Mouse (Mus musculus): ENCODE results near the gene Umodl1. TPM values are rescaled to one million over a fixed set of nuclear protein-coding genes. Genes with fewer than 3 reads are reported as not detected.

Umodl1 gene
- polyA plus RNA-seq, 1 experiment from 2014 or later, result 0.65 TPM

GRCm38 (mm10) chr17:31007357-31007756 is 52.9 kb downstream of the Umodl1 start:
- no peaks in the 10 kb centered on the region for H3K36me3 ChIP-seq (ENCODE audit: control insufficient read depth, insufficient read depth, low read length)
- H3K27ac ChIP-seq (replicated peaks; ENCODE audit: low read depth, low read length), result no peak overlapping the region
- H3K9ac ChIP-seq (ENCODE audit: low read depth, low read length), result no peak overlapping the region
- H3K9me3 ChIP-seq (ENCODE audit: control insufficient read depth, low read length), result no peaks in the 10 kb centered on the region
- ATAC-seq (ENCODE audit: low read depth), result no peak
- no peaks in the 10 kb centered on the region for H3K4me1 ChIP-seq (ENCODE audit: control insufficient read depth, insufficient read depth, low read length)
- no peak for DNase-seq (ENCODE audit: low spot score)
- H3K4me2 ChIP-seq (ENCODE audit: low read depth, low read length), result no peak overlapping the region
- 82% methylated on average over 3 of the region's 3 CpGs for WGBS
- no peak overlapping the region for H3K4me3 ChIP-seq (ENCODE audit: low read depth, low read length)
- H3K27me3 ChIP-seq (replicated peaks; ENCODE audit: control insufficient read depth, insufficient read depth, low read length), result no peaks in the 10 kb centered on the region

DNA sequence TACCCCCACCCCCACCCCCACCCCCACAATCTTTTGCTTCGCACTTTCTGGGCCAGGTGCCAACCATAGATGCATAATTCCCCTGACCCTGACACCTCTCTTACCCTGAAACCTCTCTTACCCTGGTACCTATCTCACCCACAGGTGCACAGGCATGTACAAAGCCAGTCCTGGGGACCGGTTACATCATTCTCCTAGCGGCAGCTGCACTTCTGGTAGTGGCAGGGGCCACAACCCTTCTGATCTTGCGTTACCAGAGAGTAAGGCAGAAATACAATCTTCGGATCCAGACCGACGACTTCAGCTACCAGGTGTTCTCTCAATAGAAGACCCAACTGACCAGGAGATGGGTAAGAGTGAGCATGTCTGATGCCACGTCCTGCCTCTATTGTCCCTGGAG is 54.0 kb downstream of the Umodl1 start:
- 68% methylated on average over 8 of the region's 8 CpGs for WGBS
- DNase-seq (ENCODE audit: low spot score) (no peak), ATAC-seq (ENCODE audit: low read depth) (no peak)
- Histone ChIP-seq H3K4me2 (ENCODE audit: low read depth, low read length) (no peak overlapping the region), H3K36me3 (ENCODE audit: control insufficient read depth, insufficient read depth, low read length) (no peaks in the 10 kb centered on the region), H3K4me1 (ENCODE audit: control insufficient read depth, insufficient read depth, low read length) (no peaks in the 10 kb centered on the region), H3K27me3 (replicated peaks; ENCODE audit: control insufficient read depth, insufficient read depth, low read length) (no peaks in the 10 kb centered on the region), H3K27ac (replicated peaks; ENCODE audit: low read depth, low read length) (no peak overlapping the region), H3K4me3 (ENCODE audit: low read depth, low read length) (no peak overlapping the region), H3K9ac (ENCODE audit: low read depth, low read length) (no peak overlapping the region), H3K9me3 (ENCODE audit: control insufficient read depth, low read length) (no peaks in the 10 kb centered on the region)

DNA sequence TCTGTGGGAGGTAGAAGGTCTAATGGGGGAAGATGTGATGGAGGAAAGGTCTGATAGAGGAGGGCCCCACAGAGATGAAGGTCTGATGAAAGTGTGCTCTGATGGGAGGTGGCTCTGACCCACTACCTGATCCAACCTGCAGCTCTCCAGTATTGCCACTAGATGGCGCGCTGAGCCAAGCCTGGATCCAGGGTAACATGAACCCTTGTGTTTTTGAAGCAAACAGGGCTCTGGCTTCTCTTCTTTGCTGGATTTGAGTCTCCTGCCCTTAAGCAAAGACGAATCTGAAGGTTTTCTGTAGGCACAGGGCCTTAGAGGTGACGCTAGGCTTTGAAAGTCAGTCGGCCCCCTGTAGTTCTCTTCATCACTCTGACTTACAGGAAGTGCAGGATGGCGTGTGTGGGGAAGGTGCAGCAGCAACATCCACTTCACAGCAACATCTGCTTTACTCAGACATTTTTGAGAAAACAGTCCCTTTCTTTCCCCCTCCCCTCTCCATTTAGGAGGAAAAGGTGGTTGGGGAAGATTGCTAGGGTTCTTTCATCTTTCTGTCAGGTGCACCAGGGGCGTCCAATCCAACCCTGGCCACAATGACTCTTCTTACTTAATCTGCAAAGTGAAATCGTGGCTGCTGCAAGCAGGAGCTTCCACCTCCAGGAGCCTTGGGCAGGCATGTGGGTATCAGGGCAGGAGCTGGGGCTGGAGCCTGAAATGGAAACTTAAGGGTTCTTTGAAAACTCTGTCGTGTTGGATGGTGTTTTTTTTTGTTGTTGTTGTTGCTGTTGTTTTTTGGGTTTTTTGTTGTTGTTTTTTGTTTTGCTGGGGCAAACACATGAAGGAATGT is 57.3 kb downstream of the Umodl1 start:
- H3K36me3 ChIP-seq (ENCODE audit: control insufficient read depth, insufficient read depth, low read length), result no peaks in the 10 kb centered on the region
- 0 out of 2 replicates have a peak, but pooled peaks cover 4% of the 10 kb centered on the region for H3K9me3 ChIP-seq (ENCODE audit: control insufficient read depth, low read length)
- no peak overlapping the region for H3K4me2 ChIP-seq (ENCODE audit: low read depth, low read length)
- ATAC-seq (ENCODE audit: low read depth), result no peak
- no peak overlapping the region for H3K4me3 ChIP-seq (ENCODE audit: low read depth, low read length)
- H3K9ac ChIP-seq (ENCODE audit: low read depth, low read length), result no peak overlapping the region
- no peaks in the 10 kb centered on the region for H3K27me3 ChIP-seq (replicated peaks; ENCODE audit: control insufficient read depth, insufficient read depth, low read length)
- no peaks in the 10 kb centered on the region for H3K4me1 ChIP-seq (ENCODE audit: control insufficient read depth, insufficient read depth, low read length)
- no peak overlapping the region for H3K27ac ChIP-seq (replicated peaks; ENCODE audit: low read depth, low read length)
- DNase-seq (ENCODE audit: low spot score), result peak; percentile 61
- 24% methylated on average over 9 of the region's 9 CpGs for WGBS

GRCm38 (mm10) chr17:31018267-31018666 is 63.8 kb downstream of the Umodl1 start:
- Histone ChIP-seq H3K4me1 (ENCODE audit: control insufficient read depth, insufficient read depth, low read length) (no peaks in the 10 kb centered on the region), H3K9me3 (ENCODE audit: control insufficient read depth, low read length) (0 out of 2 replicates have a peak, but pooled peaks cover 4% of the 10 kb centered on the region), H3K27ac (replicated peaks; ENCODE audit: low read depth, low read length) (no peak overlapping the region), H3K36me3 (ENCODE audit: control insufficient read depth, insufficient read depth, low read length) (no peaks in the 10 kb centered on the region), H3K9ac (ENCODE audit: low read depth, low read length) (no peak overlapping the region), H3K27me3 (replicated peaks; ENCODE audit: control insufficient read depth, insufficient read depth, low read length) (no peaks in the 10 kb centered on the region), H3K4me3 (ENCODE audit: low read depth, low read length) (no peak overlapping the region), H3K4me2 (ENCODE audit: low read depth, low read length) (no peak overlapping the region)
- DNase-seq (ENCODE audit: low spot score) (peak; percentile 70), ATAC-seq (ENCODE audit: low read depth) (no peak)
- WGBS, result 77% methylated on average over 4 of the region's 4 CpGs

GRCm38 (mm10) chr17:31019505-31019904 is 65.1 kb downstream of the Umodl1 start:
- 0% methylated on average over 2 of the region's 2 CpGs for WGBS
- ATAC-seq (ENCODE audit: low read depth), result no peak

GRCm38 (mm10) chr17:31020078-31020477 is 65.6 kb downstream of the Umodl1 start:
- Histone ChIP-seq H3K4me1 (ENCODE audit: control insufficient read depth, insufficient read depth, low read length) (no peaks in the 10 kb centered on the region), H3K27ac (replicated peaks; ENCODE audit: low read depth, low read length) (no peak overlapping the region), H3K36me3 (ENCODE audit: control insufficient read depth, insufficient read depth, low read length) (no peaks in the 10 kb centered on the region), H3K9ac (ENCODE audit: low read depth, low read length) (no peak overlapping the region), H3K9me3 (ENCODE audit: control insufficient read depth, low read length) (0 out of 2 replicates have a peak, but pooled peaks cover 4% of the 10 kb centered on the region), H3K27me3 (replicated peaks; ENCODE audit: control insufficient read depth, insufficient read depth, low read length) (no peaks in the 10 kb centered on the region), H3K4me2 (ENCODE audit: low read depth, low read length) (no peak overlapping the region), H3K4me3 (ENCODE audit: low read depth, low read length) (no peak overlapping the region)
- DNase-seq (ENCODE audit: low spot score) (no peak), ATAC-seq (ENCODE audit: low read depth) (no peak)
- WGBS, result 71% methylated on average over 2 of the region's 2 CpGs

More at GRCm38 (mm10) chr17:31019505-31019904, 65.1 kb downstream of the Umodl1 start:
- Histone ChIP-seq H3K9ac (ENCODE audit: low read depth, low read length) (no peak overlapping the region), H3K4me1 (ENCODE audit: control insufficient read depth, insufficient read depth, low read length) (no peaks in the 10 kb centered on the region), H3K36me3 (ENCODE audit: control insufficient read depth, insufficient read depth, low read length) (no peaks in the 10 kb centered on the region), H3K4me2 (ENCODE audit: low read depth, low read length) (no peak overlapping the region), H3K27me3 (replicated peaks; ENCODE audit: control insufficient read depth, insufficient read depth, low read length) (no peaks in the 10 kb centered on the region), H3K9me3 (ENCODE audit: control insufficient read depth, low read length) (0 out of 2 replicates have a peak, but pooled peaks cover 4% of the 10 kb centered on the region), H3K27ac (replicated peaks; ENCODE audit: low read depth, low read length) (no peak overlapping the region), H3K4me3 (ENCODE audit: low read depth, low read length) (no peak overlapping the region)
- DNase-seq (ENCODE audit: low spot score), result peak; percentile 49

GRCm38 (mm10) chr17:31021276-31021675 is 66.8 kb downstream of the Umodl1 start:
- Histone ChIP-seq H3K27me3 (replicated peaks; ENCODE audit: control insufficient read depth, insufficient read depth, low read length) (no peaks in the 10 kb centered on the region), H3K4me3 (ENCODE audit: low read depth, low read length) (no peak overlapping the region), H3K4me2 (ENCODE audit: low read depth, low read length) (no peak overlapping the region), H3K27ac (replicated peaks; ENCODE audit: low read depth, low read length) (no peak overlapping the region), H3K9ac (ENCODE audit: low read depth, low read length) (no peak overlapping the region), H3K9me3 (ENCODE audit: control insufficient read depth, low read length) (0 out of 2 replicates have a peak, but pooled peaks cover 1% of the 10 kb centered on the region), H3K36me3 (ENCODE audit: control insufficient read depth, insufficient read depth, low read length) (no peaks in the 10 kb centered on the region), H3K4me1 (ENCODE audit: control insufficient read depth, insufficient read depth, low read length) (no peaks in the 10 kb centered on the region)
- DNase-seq (ENCODE audit: low spot score) (no peak), ATAC-seq (ENCODE audit: low read depth) (no peak)
- 84% methylated on average over 8 of the region's 8 CpGs for WGBS

DNA sequence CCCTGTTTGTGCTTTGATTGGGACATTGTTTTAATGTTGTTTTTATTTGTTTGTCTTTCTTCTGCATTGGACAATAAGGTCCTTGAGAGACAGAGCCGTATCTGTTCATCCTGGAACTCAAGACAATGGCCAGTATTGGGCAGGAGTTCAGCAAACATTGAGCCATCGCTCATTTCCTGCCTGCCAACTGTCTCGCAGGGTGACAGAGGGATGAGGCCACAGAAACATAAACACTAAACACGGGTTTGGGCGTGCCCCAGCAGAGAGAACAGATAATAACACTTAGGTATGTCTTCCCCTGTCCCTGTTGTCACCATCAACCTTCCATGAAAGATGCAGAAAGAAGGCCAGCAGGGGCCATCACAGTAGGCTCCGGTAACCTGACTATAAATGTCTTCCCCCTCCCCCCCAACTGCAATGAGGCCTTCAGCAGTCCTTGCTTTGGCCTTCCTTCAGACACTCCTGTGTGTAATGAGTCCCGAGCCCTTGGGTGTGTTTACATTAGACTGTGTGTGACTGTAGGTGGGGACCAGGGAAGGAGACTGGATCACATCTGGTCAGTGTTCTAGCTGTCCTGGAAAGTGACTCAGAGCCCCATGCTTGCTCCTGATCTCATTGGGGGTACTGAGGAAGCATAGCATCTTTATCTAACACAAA is 69.8 kb downstream of the Umodl1 start:
- Histone ChIP-seq H3K27me3 (replicated peaks; ENCODE audit: control insufficient read depth, insufficient read depth, low read length) (no peaks in the 10 kb centered on the region), H3K4me3 (ENCODE audit: low read depth, low read length) (no peak overlapping the region)

More for the DNA sequence above, 69.8 kb downstream of the Umodl1 start:
- ATAC-seq (ENCODE audit: low read depth), result no peak
- no peaks in the 10 kb centered on the region for H3K36me3 ChIP-seq (ENCODE audit: control insufficient read depth, insufficient read depth, low read length)
- WGBS, result 58% methylated on average over 7 of the region's 7 CpGs
- no peak for DNase-seq (ENCODE audit: low spot score)
- no peaks in the 10 kb centered on the region for H3K9me3 ChIP-seq (ENCODE audit: control insufficient read depth, low read length)
- no peaks in the 10 kb centered on the region for H3K4me1 ChIP-seq (ENCODE audit: control insufficient read depth, insufficient read depth, low read length)
- H3K4me2 ChIP-seq (ENCODE audit: low read depth, low read length), result no peak overlapping the region
- no peak overlapping the region for H3K27ac ChIP-seq (replicated peaks; ENCODE audit: low read depth, low read length)
- H3K9ac ChIP-seq (ENCODE audit: low read depth, low read length), result no peak overlapping the region

Measured in embryonic facial prominence, embryonic 14.5 days (tissue).